Mouse (Mus musculus) liver (tissue): ENCODE data around the gene Zdhhc5.

Source experiments
- DNase-seq: peaks from one replicate; pipeline ENCODE4 v3.0.0-alpha.2; 2020; ENCODE audit warnings: mixed read lengths

The Zdhhc5 gene

GRCm38 (mm10) chr2:84638428-84639220, 76.4 kb downstream of the Zdhhc5 start:
- no peak for DNase-seq
